Comparison of ENCODE assay signal across 8 mouse cellular contexts in the genomic region with DNA sequence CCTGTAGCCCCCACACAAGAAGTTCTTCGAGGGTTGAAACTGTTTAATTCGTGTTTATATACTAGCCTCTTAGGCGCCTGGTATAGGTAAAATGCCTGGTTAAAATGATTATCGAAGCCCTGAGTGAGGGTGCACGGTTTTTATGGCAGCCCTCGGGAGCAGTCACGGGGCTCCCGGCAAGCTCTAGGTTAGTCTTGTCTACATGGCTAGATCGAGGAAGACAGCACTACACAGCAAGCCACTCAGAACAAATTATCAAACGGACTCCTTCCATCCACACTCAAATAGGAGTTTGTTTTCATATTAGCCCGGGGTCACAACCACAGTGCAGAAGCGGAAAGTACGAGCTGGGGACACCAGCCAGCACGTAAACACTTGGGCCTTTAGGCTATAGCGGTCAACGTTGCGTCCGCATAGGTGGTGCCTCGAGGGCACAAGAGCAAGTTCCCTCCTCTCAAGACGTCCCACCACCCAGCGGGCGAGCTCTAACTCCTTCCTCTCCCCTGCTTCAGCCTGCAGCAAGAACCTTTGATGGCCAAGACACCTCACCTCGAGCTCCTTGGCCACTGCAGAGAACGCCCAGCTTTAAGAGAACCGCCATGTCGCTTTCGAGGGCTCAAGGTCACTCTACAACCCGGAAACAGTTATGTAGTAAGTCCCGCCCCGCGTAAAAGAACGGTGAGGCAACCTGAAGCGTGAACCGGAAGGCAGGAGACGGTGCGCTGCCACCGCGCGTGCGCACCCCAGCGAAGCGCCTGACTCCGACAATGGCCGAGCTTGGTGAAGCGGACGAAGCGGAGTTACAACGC. TPM values are rescaled to one million over a fixed set of nuclear protein-coding genes. Genes with fewer than 3 reads are reported as not detected.
DNase-seq lines count a peak whose midpoint lies in the region; ATAC-seq lines count a peak whose summit lies in the region.

A gene (minus strand): TSS at position 624 of the 809 bp plus-strand sequence.
A gene (plus strand): TSS at position 722 of the 809 bp plus-strand sequence.

- H3K36me3 ChIP-seq in heart, embryonic 10.5 days = peaks cover 52% of the 10 kb centered on the region
- H3K36me3 ChIP-seq in kidney, embryonic 15.5 days = peaks cover 57% of the 10 kb centered on the region

- peak; percentile 93 to 95 for DNase-seq in B cell, adult 2 months
- peak; percentile 98 for DNase-seq in brain, adult 2 months (ENCODE audit: low read depth, low spot score)
- peak; percentile 98 for DNase-seq in heart, embryonic 10.5 days (ENCODE audit: low spot score)
- peak; percentile 94 for DNase-seq in liver
- DNase-seq in spleen, postnatal 4 days (ENCODE audit: low spot score in 2 of 2) = peak; percentile 92 to 96

- ATAC-seq in erythroblast, adult 5-6 weeks (replicated peaks; ENCODE audit: low FRiP score, poor library complexity, severe bottlenecking) = peak; percentile 97
- peak; percentile 98 for ATAC-seq in kidney, embryonic 15.5 days (replicated peaks; ENCODE audit: low FRiP score)
- peak; percentile 95 for ATAC-seq in monocyte, adult 5-6 weeks (replicated peaks; ENCODE audit: insufficient number of reproducible peaks, low FRiP score, low TSS enrichment, poor library complexity, severe bottlenecking)

- WGBS in heart, embryonic 10.5 days = under 1% methylated on average over 48 of the region's 48 CpGs
- WGBS in kidney, embryonic 15.5 days = under 1% methylated on average over 48 of the region's 48 CpGs

- H3K9me3 ChIP-seq in heart, embryonic 10.5 days = no peaks in the 10 kb centered on the region
- H3K9me3 ChIP-seq in kidney, embryonic 15.5 days (replicated peaks) = no peaks in the 10 kb centered on the region

- H3K4me3 ChIP-seq in heart, embryonic 10.5 days = peak within 1 kb of the TSS; percentile 68
- H3K4me3 ChIP-seq in kidney, embryonic 15.5 days (replicated peaks) = peak within 1 kb of the TSS; percentile 76

- peak within 1 kb of the TSS; percentile 89 for H3K27ac ChIP-seq in heart, embryonic 10.5 days
- peak within 1 kb of the TSS; percentile 95 for H3K27ac ChIP-seq in kidney, embryonic 15.5 days

- H3K4me2 ChIP-seq in kidney, embryonic 15.5 days = peak within 1 kb of the TSS; percentile 79

- no peaks in the 10 kb centered on the region for H3K27me3 ChIP-seq in heart, embryonic 10.5 days (ENCODE audit: insufficient read depth, poor library complexity, severe bottlenecking)
- H3K27me3 ChIP-seq in kidney, embryonic 15.5 days = no peaks in the 10 kb centered on the region

- H3K4me1 ChIP-seq in heart, embryonic 10.5 days = peaks cover 25% of the 10 kb centered on the region
- peaks cover 26% of the 10 kb centered on the region for H3K4me1 ChIP-seq in kidney, embryonic 15.5 days

- H3K9ac ChIP-seq in kidney, embryonic 15.5 days = peak within 1 kb of the TSS; percentile 85

RNA-seq across cellular contexts. Expression of the first gene that starts in this region (rescaled TPM):
- total RNA-seq in erythroblast, adult 5-6 weeks (2015; ENCODE audit: low replicate concordance) = 50.0 and 63.1 TPM in 2 replicates
- total RNA-seq in erythroblast, adult 5-6 weeks (2017; ENCODE audit: low replicate concordance) = 26.2 and 57.2 TPM in 2 replicates
- 552 and 673 TPM in 2 replicates for polyA plus RNA-seq in heart, embryonic 10.5 days (2016; fragmentation: Nextera tagmentation; extraction: Ambion mirVana)
- 363 and 376 TPM in 2 replicates for polyA plus RNA-seq in kidney, embryonic 15.5 days (2015; fragmentation: Nextera tagmentation; extraction: Ambion mirVana)
- 89.9 to 129 TPM (median 106 TPM) in 3 replicates for total RNA-seq in monocyte, adult 5-6 weeks (2017)

RNA-seq across cellular contexts. Expression of the second gene that starts in this region (rescaled TPM):
- total RNA-seq in erythroblast, adult 5-6 weeks (2015; ENCODE audit: low replicate concordance) = 21.1 and 27.1 TPM in 2 replicates
- 27.5 and 70.9 TPM in 2 replicates for total RNA-seq in erythroblast, adult 5-6 weeks (2017; ENCODE audit: low replicate concordance)
- 288 and 294 TPM in 2 replicates for polyA plus RNA-seq in heart, embryonic 10.5 days (2016; fragmentation: Nextera tagmentation; extraction: Ambion mirVana)
- 259 and 296 TPM in 2 replicates for polyA plus RNA-seq in kidney, embryonic 15.5 days (2015; fragmentation: Nextera tagmentation; extraction: Ambion mirVana)
- total RNA-seq in monocyte, adult 5-6 weeks (2017) = 95.8 to 107 TPM (median 98.7 TPM) in 3 replicates

Comparison
In these comparisons a context has a peak if more than half of its experiments do, and no peak if none do; other contexts are left out.
1. Peak in every context shown above with its lines: DNase-seq, ATAC-seq, H3K4me3 ChIP-seq and H3K27ac ChIP-seq.